Mouse (Mus musculus) liver, adult 2 months (tissue): ENCODE results near the gene Nap1l4.

Source experiments
- CTCF ChIP-seq: fragments of 200-500 bp; IDR thresholded peaks from 2 replicates; pipeline ENCODE4 v1.5.1; 2011; ENCODE audit warnings: low read depth, low read length, control low read depth
- POLR2A ChIP-seq: fragments of 200-500 bp; IDR thresholded peaks from 2 replicates; pipeline ENCODE4 v1.6.1; 2011; ENCODE audit warnings: low read length, control low read depth; ENCODE audit not compliant: insufficient read depth; ENCODE audit errors: extremely low read depth

GRCm38 (mm10) chr7:143548976-143549457 is at the start of gene Nap1l4:
- TF ChIP-seq CTCF (no peak), POLR2A (0 out of 2 replicates have a peak, but pooled peaks have one; percentile 56)
